Mouse (Mus musculus) heart, adult 2 months (tissue): ENCODE results near the gene Pdss2.
A peak's percentile ranks its signal among the peaks of the same experiment; 100 is the strongest.

ENCODE experiments used
- CTCF ChIP-seq: fragments of 200-600 bp; IDR thresholded peaks from 2 replicates; pipeline ENCODE4 v1.8.1; 2022; ENCODE audit warnings: antibody characterized with exemption, mild to moderate bottlenecking, moderate library complexity
- EP300 ChIP-seq: fragments of 200-500 bp; IDR thresholded peaks from 2 replicates; pipeline ENCODE4 v1.6.1; 2011; ENCODE audit warnings: low read depth, low read length, control low read depth; ENCODE audit not compliant: insufficient read depth
- POLR2A ChIP-seq: fragments of 200-500 bp; IDR thresholded peaks from 2 replicates; pipeline ENCODE4 v1.6.1; 2011; ENCODE audit warnings: mild to moderate bottlenecking, low read depth, low read length, control low read depth; ENCODE audit not compliant: insufficient read depth

DNA sequence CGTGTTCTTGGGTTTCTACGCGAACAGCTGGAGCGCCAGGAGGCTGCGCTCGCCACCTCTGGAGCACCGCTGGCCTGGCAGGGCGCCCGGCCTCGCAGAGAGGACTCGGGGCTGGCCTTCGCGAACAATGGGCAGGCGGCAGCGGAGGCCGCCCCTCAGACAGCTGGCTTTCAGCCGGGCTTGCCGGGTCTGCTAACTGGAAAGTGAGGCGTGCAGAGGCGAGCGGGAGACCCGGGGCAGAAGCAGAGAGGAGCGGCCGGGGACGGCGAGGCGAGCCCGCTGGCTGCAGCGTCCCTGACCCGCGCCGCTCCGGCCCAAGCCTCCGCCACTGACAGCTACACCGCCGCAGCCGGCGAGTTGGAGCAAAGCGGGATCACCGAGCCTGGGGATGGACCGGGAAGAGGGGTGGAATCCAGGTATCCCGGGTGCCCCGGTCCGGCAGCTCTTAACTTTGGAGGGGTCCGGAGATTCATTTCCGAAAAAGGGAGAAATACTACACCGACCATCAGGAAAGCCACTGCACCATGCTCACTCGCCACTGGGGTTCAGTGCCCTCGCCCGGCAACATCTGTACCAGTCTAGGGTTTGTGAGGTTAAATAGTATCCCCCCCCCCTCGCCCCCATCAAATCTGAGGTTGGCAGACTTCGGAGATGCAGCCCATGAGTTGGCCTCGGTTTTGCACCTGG is 48.0 kb upstream of the Pdss2 start:
- TF ChIP-seq CTCF = peak; percentile 10; the same call in 1 of the 2 replicates
- no peak for TF ChIP-seq EP300
- TF ChIP-seq POLR2A = no peak
